ENCODE assay signal across 9 mouse cellular contexts in the genomic region with DNA sequence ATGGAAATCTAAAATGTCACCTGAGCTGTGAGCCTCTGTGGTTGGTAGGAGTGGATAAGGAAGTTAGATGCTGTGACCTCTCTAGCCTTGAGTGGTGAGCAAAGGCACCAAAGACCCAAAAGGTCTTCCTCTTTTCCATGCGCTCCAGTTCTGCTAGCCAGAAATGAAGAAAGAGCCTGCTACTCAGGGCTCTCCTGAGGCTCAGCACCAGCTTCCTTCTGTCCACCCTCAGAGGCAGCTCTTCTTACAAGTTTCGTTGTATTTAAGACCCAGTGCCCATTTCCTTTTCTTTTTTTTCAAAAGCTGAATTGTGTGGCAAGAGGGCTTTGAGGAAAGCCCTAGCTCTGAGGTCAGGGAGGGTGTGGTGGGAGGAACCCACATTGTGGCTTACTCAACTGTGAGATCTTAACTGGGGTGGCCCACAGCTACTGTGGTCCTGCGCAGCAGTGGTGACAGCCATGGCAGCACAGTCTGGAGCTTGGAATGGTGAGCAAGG. TPM values are rescaled to one million over a fixed set of nuclear protein-coding genes. Genes with fewer than 3 reads are reported as not detected.
DNase-seq lines count a peak whose midpoint lies in the region; ATAC-seq and TF ChIP-seq lines count a peak whose summit lies in the region.
"Had no signal": no experiment of that assay in that cellular context is flagged by ENCODE, and none has a peak within 500 bp of the region (broad histone marks: within the 10 kb centered on the region; RNA-seq: fewer than 3 reads in every experiment).

No protein-coding gene starts in this region.

- TF ChIP-seq CTCF in heart, adult 2 months (IDR thresholded peaks at IDR 0.05) = no peak
- TF ChIP-seq CTCF in left cerebral cortex, adult 2 months (IDR thresholded peaks at IDR 0.05) = no peak

- H3K4me3 ChIP-seq in heart, adult 2 months = no peak overlapping the region
- no peak overlapping the region for H3K4me3 ChIP-seq in macrophage (ENCODE audit: inconsistent target)
- no peak overlapping the region for H3K4me3 ChIP-seq in left cerebral cortex, adult 2 months
- H3K4me3 ChIP-seq: limb, embryonic 12.5 days had no signal

- WGBS in heart, adult 2 months = 60% methylated on average over 3 of the region's 3 CpGs
- 46% methylated on average over 3 of the region's 3 CpGs for WGBS in macrophage (ENCODE audit: missing documents)

- H3K27ac ChIP-seq in heart, adult 2 months = peak overlapping the region; percentile 20; the same call in 1 of the 2 replicates
- peak overlapping the region; percentile 68 for H3K27ac ChIP-seq in macrophage
- no peak overlapping the region for H3K27ac ChIP-seq in left cerebral cortex, adult 2 months
- H3K27ac ChIP-seq: limb, embryonic 12.5 days had no signal

- H3K9ac ChIP-seq in heart, adult 2 months (ENCODE audit: low read depth, low read length) = no peak overlapping the region
- H3K9ac ChIP-seq: limb, embryonic 12.5 days had no signal

- H3K79me2 ChIP-seq in heart, adult 2 months (replicated peaks; ENCODE audit: control insufficient read depth, insufficient read depth, low read length) = no peaks in the 10 kb centered on the region
- H3K79me2 ChIP-seq in macrophage (ENCODE audit: inconsistent target) = no peaks in the 10 kb centered on the region

- H3K27me3 ChIP-seq in heart, adult 2 months (ENCODE audit: control insufficient read depth, insufficient read depth, low read length) = no peaks in the 10 kb centered on the region

- DNase-seq in heart, adult 2 months = peak; percentile 34 to 35
- no peak for DNase-seq in heart, postnatal 4 days
- DNase-seq in CD4-positive helper T cell, adult 2 months (ENCODE audit: low read depth, low spot score) = peak; percentile 59
- no peak for DNase-seq in adrenal gland, postnatal 25 days
- no peak for DNase-seq in thymus, postnatal 36 days
- DNase-seq in left cerebral cortex, adult 2 months (ENCODE audit: extremely low spot score in 1 of 2, low spot score in 2 of 2) = no peak

- no peak for TF ChIP-seq EP300 in heart, adult 2 months (IDR thresholded peaks at IDR 0.05; ENCODE audit: insufficient read depth, low read depth, low read length)

- intact Hi-C loops in heart, adult 2 months (cut with DNase I) = no loop called here
- intact Hi-C loops in left cerebral cortex, adult 2 months (cut with DNase I) = no loop called here

- H3K36me3 ChIP-seq in heart, adult 2 months (ENCODE audit: control insufficient read depth, insufficient read depth, low read length) = no peaks in the 10 kb centered on the region
- no peaks in the 10 kb centered on the region for H3K36me3 ChIP-seq in macrophage (ENCODE audit: inconsistent target)
- H3K36me3 ChIP-seq: limb, embryonic 12.5 days had no signal

- peaks cover 6% of the 10 kb centered on the region for H3K4me1 ChIP-seq in heart, adult 2 months (ENCODE audit: control insufficient read depth, insufficient read depth, low read length)
- H3K4me1 ChIP-seq: limb, embryonic 12.5 days had no signal

- ATAC-seq in common myeloid progenitor, adult 5-6 weeks (replicated peaks; ENCODE audit: low read depth, poor library complexity, severe bottlenecking) = peak; percentile 93

- TF ChIP-seq POLR2A in heart, adult 2 months (IDR thresholded peaks at IDR 0.05; ENCODE audit: insufficient read depth, low read depth, low read length) = no peak

RNA-seq across cellular contexts. Expression of gene Rtl5, which starts 34.2 kb away (rescaled TPM):
- total RNA-seq in heart, adult 2 months (2021) = 1 to 10 TPM; 1.7 to 2.3 TPM
- 2.1 and 4.6 TPM in 2 replicates for polyA plus RNA-seq in heart, adult 2 months (2012; rRNA removed)
- total RNA-seq in heart, postnatal 4 days (2021) = 1 to 10 TPM; 3.9 to 4.2 TPM
- total RNA-seq in common myeloid progenitor, adult 5-6 weeks (2017) = 2.0 and 4.1 TPM in 2 replicates
- total RNA-seq in macrophage (2018; cell fraction: chromatin; rRNA removed) = 10 to 100 TPM in 19 of 26 experiments, 1 to 10 TPM in 7; 5.0 to 83.3 (median 14.5) TPM
- total RNA-seq in macrophage (2018; cell fraction: cytosol; rRNA removed) = 10 to 100 TPM in 20 of 26 experiments, 1 to 10 TPM in 6; 6.2 to 28.4 (median 14.0) TPM
- 10 to 100 TPM in 25 of 26 experiments, 1 to 10 TPM in 1; 8.4 to 57.4 (median 25.4) TPM for total RNA-seq in macrophage (2018; cell fraction: nucleus; rRNA removed)
- 7.6 to 21.8 TPM (median 8.2 TPM) in 3 replicates for polyA plus RNA-seq in macrophage (2018)
- total RNA-seq in adrenal gland, postnatal 25 days (2021) = 6.1 and 8.9 TPM in 2 replicates
- total RNA-seq in left cerebral cortex, adult 2 months (2021) = 10 to 100 TPM; 20.2 to 25.7 TPM

Comparison
In these comparisons a context has a peak if more than half of its experiments do, and no peak if none do; other contexts are left out.
1. DNase-seq: peak in heart, adult 2 months (2 of 2) and CD4-positive helper T cell, adult 2 months (single experiment); none in heart, postnatal 4 days (single experiment), adrenal gland, postnatal 25 days (single experiment), thymus, postnatal 36 days (0 of 2) and left cerebral cortex, adult 2 months (0 of 2).